Mouse (Mus musculus) limb, embryonic 14.5 days (tissue): Measurements from ENCODE around the gene Plaa. TPM values are rescaled to one million over a fixed set of nuclear protein-coding genes. Genes with fewer than 3 reads are reported as not detected.

Source experiments
- ATAC-seq: fragments of 200-750 bp; cut with Nextera tagmentation; 2 replicates; pipeline ENCODE4 v1.8.0; 2017; ENCODE audit warnings: low read depth, moderate number of reproducible peaks, moderate TSS enrichment; ENCODE audit not compliant: low FRiP score
- DNase-seq: peaks from one replicate; pipeline ENCODE4 v3.0.0-alpha.2; 2015; ENCODE audit warnings: low spot score
- H3K27ac ChIP-seq: fragments of 300-500 bp; sonication (generic); replicated peaks from 2 replicates; pipeline ENCODE4 v1.5.1; 2014; ENCODE audit warnings: low read depth, mild to moderate bottlenecking, low read length, moderate library complexity, mixed read lengths
- H3K27me3 ChIP-seq: fragments of 300-500 bp; sonication (generic); 2 replicates; pipeline ENCODE4 v1.6.1; 2014; ENCODE audit warnings: low read length, mixed read lengths; ENCODE audit not compliant: control insufficient read depth, insufficient read depth
- H3K36me3 ChIP-seq: fragments of 300-500 bp; sonication (generic); 2 replicates; pipeline ENCODE4 v1.6.1; 2014; ENCODE audit warnings: mild to moderate bottlenecking, low read length, moderate library complexity, mixed read lengths; ENCODE audit not compliant: control insufficient read depth, insufficient read depth
- H3K4me1 ChIP-seq: fragments of 300-500 bp; sonication (generic); 2 replicates; pipeline ENCODE4 v1.6.1; 2014; ENCODE audit warnings: antibody characterized with exemption, low read length, mixed read lengths; ENCODE audit not compliant: control insufficient read depth, insufficient read depth
- H3K4me2 ChIP-seq: fragments of 300-500 bp; sonication (generic); replicated peaks from 2 replicates; pipeline ENCODE4 v1.6.1; 2014; ENCODE audit warnings: low read depth, mild to moderate bottlenecking, low read length, moderate library complexity; ENCODE audit not compliant: severe bottlenecking
- H3K4me3 ChIP-seq: fragments of 300-500 bp; sonication (generic); replicated peaks from 2 replicates; pipeline ENCODE4 v1.5.1; 2014; ENCODE audit warnings: low read length
- H3K9ac ChIP-seq: fragments of 300-500 bp; sonication (generic); 2 replicates; pipeline ENCODE4 v1.6.1; 2014; ENCODE audit warnings: mild to moderate bottlenecking, low read depth, low read length, moderate library complexity; ENCODE audit not compliant: severe bottlenecking
- H3K9me3 ChIP-seq: fragments of 300-500 bp; sonication (generic); 2 replicates; pipeline ENCODE4 v1.6.1; 2016; ENCODE audit warnings: low read length; ENCODE audit not compliant: control insufficient read depth
- POLR2A ChIP-seq: fragments of 200-500 bp; IDR thresholded peaks from 2 replicates; pipeline ENCODE4 v1.8.0; 2012; ENCODE audit warnings: inconsistent platforms, mild to moderate bottlenecking, moderate library complexity, borderline replicate concordance; ENCODE audit not compliant: insufficient read depth, insufficient read length; ENCODE audit errors: extremely low read depth
- WGBS: fragments of 180-500 bp; shearing (Covaris S2); extraction: QIAGEN DNeasy Blood & Tissue Kit; methylation state at CpG from one replicate; pipeline ENCODE4 v1.1.7; 2014; 5-methylcytosine and 5-hydroxymethylcytosine counted together
- polyA plus RNA-seq, 2 experiments: library from polyadenylated mRNA; depleted of rRNA in 1 of 2; stranded (reverse) in 1 of 2; unstranded in 1 of 2; fragments of >200 nt; fragmentation: Nextera tagmentation in 1 of 2; extraction: Ambion mirVana in 1 of 2; gene quantifications; 2 replicates each; pipeline versions ENCODE4 v1.2.1 to v1.2.3; 2012 to 2014

Plaa gene
- polyA plus RNA-seq, 2 experiments = 39.3 to 57.3 TPM

DNA sequence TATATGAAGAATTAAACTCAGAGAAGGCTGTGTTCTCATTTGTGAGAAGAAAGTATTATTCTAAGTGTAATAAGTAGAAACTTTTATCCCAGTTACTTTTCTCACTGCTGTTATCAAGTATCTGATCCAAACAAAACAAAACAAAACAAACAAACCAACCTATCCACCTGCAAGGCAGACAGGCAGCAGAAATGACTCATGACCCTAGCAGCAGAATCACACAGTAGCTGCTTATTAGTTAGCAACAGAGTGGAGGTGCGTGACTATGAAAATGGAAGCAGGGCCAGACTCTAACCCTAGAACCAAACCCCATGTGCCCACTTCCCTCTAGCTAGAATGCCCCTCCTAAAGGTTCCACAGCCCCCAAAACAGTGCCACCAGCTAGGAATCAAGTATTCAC is 73.6 kb downstream of the Plaa start:
- Histone ChIP-seq H3K27ac (no peak overlapping the region), H3K9me3 (no peaks in the 10 kb centered on the region), H3K4me1 (no peaks in the 10 kb centered on the region), H3K4me2 (no peak overlapping the region), H3K4me3 (no peak overlapping the region), H3K9ac (no peak overlapping the region), H3K36me3 (no peaks in the 10 kb centered on the region), H3K27me3 (no peaks in the 10 kb centered on the region)
- ATAC-seq (no peak), DNase-seq (no peak)
- no peak for TF ChIP-seq POLR2A
- 95% methylated on average over 1 of the region's 1 CpGs for WGBS

DNA sequence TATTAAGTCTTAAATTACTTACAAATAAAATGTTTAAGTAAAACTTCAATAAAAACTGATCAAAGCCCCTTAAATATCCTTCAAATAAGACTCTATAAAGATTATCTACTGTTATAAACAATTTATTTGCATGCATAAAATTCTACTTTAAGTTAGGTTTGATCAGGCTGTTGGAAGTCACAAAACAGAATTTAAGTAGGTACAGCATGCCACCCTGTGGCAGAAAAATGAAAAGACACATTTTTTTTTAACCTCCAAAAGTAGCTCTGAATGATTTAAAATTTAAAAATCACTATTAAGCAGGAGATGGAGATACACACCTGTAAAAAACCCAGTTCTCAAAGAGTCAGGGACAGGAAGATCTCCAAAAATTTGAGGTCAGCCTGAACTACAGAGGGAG is 79.7 kb downstream of the Plaa start:
- H3K27me3 ChIP-seq = no peaks in the 10 kb centered on the region
- no peak for TF ChIP-seq POLR2A
- DNase-seq = no peak

DNA sequence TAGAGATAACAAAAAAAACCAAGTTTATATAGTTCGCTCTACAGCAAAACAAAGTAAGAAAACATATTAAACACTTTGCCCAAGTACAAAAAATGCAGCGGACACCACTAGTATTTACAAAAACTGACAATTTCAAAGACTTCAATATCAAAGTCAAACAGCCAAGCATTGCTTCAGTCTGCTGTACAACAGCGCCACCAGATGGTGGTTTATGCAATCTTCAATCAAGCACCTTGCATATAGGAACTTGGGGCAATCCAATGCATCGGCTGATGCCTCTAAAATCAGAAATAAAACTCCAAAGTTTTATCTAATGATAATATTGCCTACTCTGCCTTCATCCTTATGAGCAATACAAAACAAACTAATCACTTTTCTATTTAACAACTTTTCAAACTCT is 85.4 kb downstream of the Plaa start:
- no peak for TF ChIP-seq POLR2A
- Histone ChIP-seq H3K4me2 (no peak overlapping the region), H3K4me1 (no peaks in the 10 kb centered on the region), H3K27me3 (no peaks in the 10 kb centered on the region), H3K36me3 (peaks cover 4% of the 10 kb centered on the region; the same call in 1 of the 2 replicates), H3K9ac (no peak overlapping the region), H3K9me3 (no peaks in the 10 kb centered on the region), H3K27ac (no peak overlapping the region), H3K4me3 (no peak overlapping the region)
- 64% methylated on average over 4 of the region's 4 CpGs for WGBS
- DNase-seq (peak; percentile 69), ATAC-seq (no peak)

More for the DNA sequence above, 79.7 kb downstream of the Plaa start:
- no peaks in the 10 kb centered on the region for H3K4me1 ChIP-seq
- peaks cover 4% of the 10 kb centered on the region; the same call in 1 of the 2 replicates for H3K36me3 ChIP-seq
- H3K9ac ChIP-seq = no peak overlapping the region
- no peak for ATAC-seq
- no peak overlapping the region for H3K4me3 ChIP-seq
- H3K4me2 ChIP-seq = no peak overlapping the region
- H3K27ac ChIP-seq = no peak overlapping the region
- H3K9me3 ChIP-seq = no peaks in the 10 kb centered on the region

Other genes with a start within 250 kb of the Plaa start
- gene Gm10306, start 46.7 kb downstream of the Plaa start, polyA plus RNA-seq (2012; rRNA removed) = not detected in 2 replicates
- 0.81 TPM in 1 of 2 replicates, not detected in the other for gene Gm10306, start 46.7 kb downstream of the Plaa start, polyA plus RNA-seq (2014; fragmentation: Nextera tagmentation; extraction: Ambion mirVana)
- gene Caap1, start 46.4 kb downstream of the Plaa start, polyA plus RNA-seq (2012; rRNA removed) = 11.0 and 15.4 TPM in 2 replicates
- gene Caap1, start 46.4 kb downstream of the Plaa start, polyA plus RNA-seq (2014; fragmentation: Nextera tagmentation; extraction: Ambion mirVana) = 17.9 and 19.5 TPM in 2 replicates
- gene Ift74, start 11.2 kb upstream of the Plaa start, polyA plus RNA-seq (2012; rRNA removed) = 9.4 and 20.9 TPM in 2 replicates
- gene Ift74, start 11.2 kb upstream of the Plaa start, polyA plus RNA-seq (2014; fragmentation: Nextera tagmentation; extraction: Ambion mirVana) = 34.1 and 38.0 TPM in 2 replicates
- not detected in 2 replicates for gene Lrrc19, start 46.9 kb upstream of the Plaa start, polyA plus RNA-seq (2012; rRNA removed)
- gene Lrrc19, start 46.9 kb upstream of the Plaa start, polyA plus RNA-seq (2014; fragmentation: Nextera tagmentation; extraction: Ambion mirVana) = 0.40 and 0.72 TPM in 2 replicates
- gene Tek, start 136.0 kb upstream of the Plaa start, polyA plus RNA-seq (2012; rRNA removed) = 8.4 and 10.2 TPM in 2 replicates
- gene Tek, start 136.0 kb upstream of the Plaa start, polyA plus RNA-seq (2014; fragmentation: Nextera tagmentation; extraction: Ambion mirVana) = 15.6 and 15.7 TPM in 2 replicates